Mouse (Mus musculus) ovary, adult 18-20 months (tissue): ENCODE results near the gene Tex45.

ENCODE experiments used
- DNase-seq: peaks from one replicate; pipeline ENCODE4 v3.0.0; 2022; ENCODE audit warnings: low spot score, mixed read lengths

Gene Tex45

DNA sequence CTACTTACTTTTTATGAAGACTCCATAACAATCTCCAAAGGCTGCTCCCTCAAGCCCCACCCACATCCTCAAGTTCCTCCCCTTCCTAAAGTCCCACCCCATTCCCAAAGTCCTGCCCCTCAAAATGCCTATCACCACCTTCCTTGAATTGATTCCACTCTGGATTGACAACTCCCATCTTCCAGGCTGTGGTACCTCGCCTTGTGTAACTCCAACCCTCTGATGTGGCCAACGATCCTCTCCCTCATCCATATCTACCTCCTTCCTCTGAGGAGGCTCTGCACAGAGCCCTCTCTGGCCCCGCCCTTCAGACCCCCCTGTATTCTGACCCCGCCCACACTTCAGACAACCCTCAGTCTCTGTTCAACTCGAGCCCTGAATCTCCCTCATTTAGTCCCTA, 14.5 kb downstream of the Tex45 start:
- DNase-seq: no peak

GRCm38 (mm10) chr8:3492901-3493844, 22.5 kb downstream of the Tex45 start, which contains the start of gene Zfp358:
Gene Zfp358, plus strand, starts transcription at chr8:3493138.
- peak; percentile 63 for DNase-seq

DNA sequence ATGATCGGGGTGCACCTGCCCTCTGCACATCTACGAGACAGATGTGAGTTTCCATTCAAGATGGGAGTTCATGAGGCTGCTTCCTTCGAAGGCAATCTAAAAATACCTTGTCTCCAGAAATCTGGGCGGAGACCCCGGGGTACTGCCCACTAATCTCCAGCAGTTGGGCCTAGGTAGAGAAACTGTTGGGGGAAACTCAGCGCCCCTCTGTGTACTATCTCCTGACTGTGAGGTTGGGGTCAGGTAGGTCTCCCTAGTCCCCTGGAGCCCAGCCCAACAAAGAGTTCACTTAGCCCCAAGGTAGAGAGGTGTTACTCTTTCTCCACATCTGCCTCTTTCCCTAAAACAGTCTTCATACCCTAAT, 23.2 kb downstream of the Tex45 start:
- DNase-seq: no peak

DNA sequence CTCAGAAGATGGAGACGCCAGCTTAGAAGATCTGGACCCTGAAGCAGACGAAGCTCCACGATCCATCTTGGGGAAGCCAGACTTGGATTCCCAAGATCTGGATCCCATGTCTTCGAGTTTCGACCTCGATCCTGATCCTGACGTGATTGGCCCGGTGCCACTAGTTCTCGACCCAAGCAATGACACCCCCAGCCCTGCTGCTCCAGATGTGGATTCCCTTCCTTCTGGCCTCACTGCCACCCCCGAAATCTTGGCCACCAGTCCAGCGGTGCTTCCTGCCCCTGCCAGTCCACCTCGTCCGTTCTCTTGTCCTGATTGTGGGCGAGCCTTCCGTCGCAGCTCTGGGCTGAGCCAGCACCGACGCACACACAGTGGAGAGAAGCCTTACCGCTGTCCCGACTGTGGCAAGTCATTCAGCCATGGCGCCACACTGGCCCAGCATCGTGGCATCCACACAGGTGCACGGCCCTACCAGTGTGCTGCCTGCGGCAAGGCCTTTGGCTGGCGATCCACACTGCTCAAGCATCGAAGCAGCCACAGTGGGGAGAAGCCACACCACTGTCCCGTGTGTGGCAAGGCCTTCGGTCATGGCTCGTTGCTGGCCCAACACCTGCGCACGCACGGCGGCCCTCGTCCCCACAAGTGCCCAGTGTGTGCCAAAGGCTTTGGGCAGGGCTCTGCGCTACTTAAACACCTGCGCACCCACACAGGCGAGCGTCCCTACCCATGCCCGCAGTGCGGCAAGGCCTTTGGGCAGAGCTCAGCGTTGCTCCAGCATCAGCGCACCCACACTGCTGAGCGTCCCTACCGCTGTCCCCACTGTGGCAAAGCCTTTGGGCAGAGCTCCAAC, 25.1 kb downstream of the Tex45 start:
- DNase-seq: no peak

- DNase-seq: no peak
These were observed 25.7 kb downstream of the Tex45 start for GRCm38 (mm10) chr8:3496428-3496748.

DNA sequence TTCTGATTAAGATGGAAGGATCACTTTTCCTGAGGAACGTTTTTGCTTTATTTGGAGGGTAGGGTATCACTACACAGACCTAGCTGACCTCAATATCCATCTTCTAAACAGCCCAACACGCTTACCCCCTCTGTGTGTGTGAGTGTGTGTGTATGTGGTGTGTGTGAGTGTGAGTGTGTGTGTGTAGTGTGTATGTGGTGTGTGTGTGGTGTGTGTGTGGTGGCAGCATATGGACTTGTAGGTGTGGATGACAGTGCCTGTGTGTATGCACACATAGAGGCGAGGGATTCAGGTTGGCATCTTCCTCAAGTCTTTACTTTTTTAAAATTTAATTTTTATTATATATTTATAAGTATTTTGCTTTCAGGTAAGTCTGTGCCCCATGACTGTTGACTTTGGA, 27.9 kb downstream of the Tex45 start:
- DNase-seq: no peak

DNA sequence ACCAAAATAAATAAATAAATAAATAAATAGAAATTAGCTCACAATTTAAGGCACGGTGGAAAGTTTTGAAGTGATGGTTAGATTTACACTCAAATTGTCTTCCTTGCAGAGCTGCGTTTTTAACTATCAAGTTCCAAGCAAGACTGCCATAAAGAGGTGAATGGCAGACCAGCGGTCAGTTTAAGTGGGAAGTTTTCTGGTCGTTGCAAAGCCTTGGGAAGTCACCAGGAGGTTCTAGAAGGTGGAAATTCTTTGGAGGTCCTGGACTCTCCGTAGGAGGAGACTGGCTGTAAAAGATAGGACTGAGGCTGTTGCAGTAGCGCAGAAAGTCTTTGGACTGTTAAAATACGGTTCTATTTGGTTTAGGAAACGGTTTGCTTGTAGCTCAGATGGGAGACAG, 29.1 kb downstream of the Tex45 start:
- no peak for DNase-seq

- peak; percentile 97 for DNase-seq
These were observed 29.8 kb downstream of the Tex45 start, which contains the start of gene Mcoln1 for GRCm38 (mm10) chr8:3500235-3501090. Gene Mcoln1, plus strand, starts transcription at chr8:3500457.

- DNase-seq: no peak
These were observed 31.6 kb downstream of the Tex45 start for GRCm38 (mm10) chr8:3502217-3502616.

- no peak for DNase-seq
These were observed 37.5 kb downstream of the Tex45 start for GRCm38 (mm10) chr8:3507979-3508754.

GRCm38 (mm10) chr8:3514681-3515247, 44.1 kb downstream of the Tex45 start:
- DNase-seq: no peak

GRCm38 (mm10) chr8:3515260-3515671, 44.6 kb downstream of the Tex45 start, which contains the start of gene Pnpla6:
Gene Pnpla6, plus strand, starts transcription at chr8:3515384.
- DNase-seq: peak; percentile 78

DNA sequence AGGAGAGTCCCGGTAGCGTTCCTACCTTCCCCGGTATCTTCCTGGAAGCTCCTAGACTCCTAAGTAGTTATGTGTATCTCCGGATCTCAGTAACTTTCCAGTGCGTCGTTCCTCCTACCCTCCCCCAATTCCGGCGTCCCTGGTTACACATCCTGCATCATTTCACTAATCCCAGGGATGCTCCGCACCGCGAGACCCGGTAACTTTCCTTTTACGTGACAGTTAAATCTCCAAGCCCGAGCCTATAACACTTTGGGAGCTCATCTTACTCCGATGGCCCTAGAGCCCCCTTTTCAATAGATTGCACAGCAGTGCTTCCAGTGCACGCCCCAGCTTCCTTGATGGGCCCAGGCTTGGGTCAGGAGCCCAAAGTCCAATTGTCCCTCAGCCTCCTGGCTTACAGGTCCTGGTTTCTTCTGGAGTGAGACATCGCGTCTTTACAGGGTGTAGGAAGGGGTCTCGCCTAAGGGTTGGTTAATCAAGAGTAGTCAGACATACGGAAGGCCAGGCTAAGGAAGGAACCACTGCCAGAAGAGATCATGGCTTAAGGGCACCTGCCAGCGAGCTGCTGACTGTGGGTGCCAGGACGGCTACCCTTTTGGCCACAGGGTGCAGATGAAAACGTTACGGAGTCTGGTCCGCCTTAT, 45.2 kb downstream of the Tex45 start:
- no peak for DNase-seq

- peak; percentile 89 for DNase-seq
These were observed 45.9 kb downstream of the Tex45 start for GRCm38 (mm10) chr8:3516450-3517116.

DNA sequence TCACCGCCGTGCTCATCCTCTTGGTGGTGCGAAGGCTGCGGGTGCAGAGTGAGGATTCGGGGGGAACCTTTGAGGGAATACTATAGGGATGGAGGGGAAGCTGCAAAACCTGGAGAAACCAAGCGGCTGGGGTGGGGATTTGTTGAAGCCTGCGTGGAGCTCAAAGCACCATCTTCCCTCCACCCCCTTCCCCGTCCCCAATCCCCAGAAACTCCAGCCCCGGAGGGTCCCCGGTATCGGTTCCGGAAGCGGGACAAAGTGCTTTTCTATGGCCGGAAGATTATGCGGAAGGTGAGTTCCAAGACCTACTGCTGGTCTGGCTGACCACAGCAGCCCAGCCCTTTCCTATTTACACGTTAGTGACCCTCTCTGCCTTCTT, 46.4 kb downstream of the Tex45 start:
- no peak for DNase-seq

GRCm38 (mm10) chr8:3522007-3522697, 51.5 kb downstream of the Tex45 start:
- DNase-seq: no peak

GRCm38 (mm10) chr8:3530816-3531215, 60.2 kb downstream of the Tex45 start:
- DNase-seq: no peak

- DNase-seq: no peak
These were observed 61.3 kb downstream of the Tex45 start for GRCm38 (mm10) chr8:3531936-3532335.
